Mouse (Mus musculus) naive thymus-derived CD4-positive, alpha-beta T cell, adult 2 months (primary cell): ENCODE measurements around the gene Dhrs1.

Experiments
- DNase-seq: peaks from one replicate; pipeline ENCODE4 v3.0.0-alpha.2; 2011; ENCODE audit warnings: low read depth

Gene Dhrs1

DNA sequence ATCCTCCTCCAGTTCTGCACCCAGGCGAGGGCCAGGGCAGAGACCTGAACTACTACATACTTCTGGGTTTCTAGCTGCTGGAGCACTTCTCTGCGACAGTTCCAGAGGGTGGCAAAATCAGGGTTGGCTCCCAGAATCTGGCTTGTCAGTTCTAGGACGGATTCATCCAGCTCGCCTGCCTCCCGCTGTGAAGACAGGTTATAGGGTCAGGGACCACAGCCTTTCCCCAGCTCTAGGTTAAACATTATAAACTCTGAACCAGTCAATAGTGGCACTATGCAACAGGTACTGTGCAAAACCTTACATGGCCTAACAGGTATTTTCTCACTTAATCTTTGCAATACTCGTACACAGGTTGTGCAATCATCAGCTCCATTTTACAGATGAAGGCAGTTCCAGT, 24.4 kb downstream of the Dhrs1 start:
- no peak for DNase-seq

DNA sequence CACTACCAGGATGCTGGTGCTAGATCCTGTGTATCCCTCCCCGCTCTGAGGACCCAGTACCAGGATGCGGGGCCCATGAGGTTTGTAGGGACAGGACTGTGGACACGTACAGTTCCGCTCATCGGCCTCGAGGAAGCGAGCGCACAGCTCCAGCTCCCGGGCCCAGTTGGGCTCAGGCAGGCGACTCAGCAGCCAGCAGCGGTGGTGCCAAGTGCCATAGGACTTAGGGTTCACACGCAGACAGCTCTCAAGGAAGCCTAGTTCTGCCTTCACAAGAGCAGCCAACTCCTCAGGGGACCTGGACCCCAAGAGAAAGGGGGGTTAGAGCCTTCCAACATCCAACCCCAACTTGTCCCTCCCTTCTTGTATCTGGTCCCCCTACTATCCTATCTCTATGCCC, 24.8 kb downstream of the Dhrs1 start:
- DNase-seq = no peak

DNA sequence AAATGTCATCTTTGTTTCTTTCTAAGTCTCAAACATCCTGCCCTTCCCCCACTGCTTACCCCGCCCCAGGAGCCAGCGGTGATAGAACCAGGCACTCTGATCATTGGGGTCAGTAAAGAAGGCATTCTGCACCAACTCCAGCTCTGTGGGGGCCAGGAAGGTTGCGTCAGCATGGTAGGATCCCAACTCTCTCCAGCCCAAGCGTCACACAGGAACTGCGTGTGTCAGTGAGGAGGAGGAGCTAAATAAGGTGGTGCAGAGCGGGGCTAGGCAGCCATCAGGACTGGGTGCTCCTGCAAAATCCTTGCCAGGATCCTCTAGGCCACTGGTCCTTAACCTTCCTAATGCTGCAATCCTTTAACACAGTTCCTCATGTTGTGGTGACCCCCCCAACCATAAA, 25.8 kb downstream of the Dhrs1 start:
- no peak for DNase-seq

DNA sequence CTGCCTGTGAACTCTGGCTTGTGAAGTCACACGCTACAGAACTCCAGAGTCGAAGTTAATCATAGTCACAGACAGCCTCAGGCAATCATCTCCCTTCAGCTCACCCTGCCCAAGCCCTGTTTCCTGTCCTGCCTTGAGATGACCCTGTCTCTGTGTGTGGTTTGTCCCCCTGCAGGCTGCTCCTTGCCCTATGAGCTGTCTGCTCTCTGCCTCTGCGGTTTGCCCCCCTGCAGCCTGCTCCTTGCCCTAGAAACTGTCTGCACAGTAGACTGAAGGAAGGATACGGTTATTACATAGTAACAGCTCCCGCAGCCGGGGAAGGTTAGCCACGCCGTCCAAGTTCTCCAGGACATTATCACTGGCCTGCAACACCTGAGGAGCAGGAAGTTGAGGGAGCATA, 28.6 kb downstream of the Dhrs1 start:
- DNase-seq = no peak

DNA sequence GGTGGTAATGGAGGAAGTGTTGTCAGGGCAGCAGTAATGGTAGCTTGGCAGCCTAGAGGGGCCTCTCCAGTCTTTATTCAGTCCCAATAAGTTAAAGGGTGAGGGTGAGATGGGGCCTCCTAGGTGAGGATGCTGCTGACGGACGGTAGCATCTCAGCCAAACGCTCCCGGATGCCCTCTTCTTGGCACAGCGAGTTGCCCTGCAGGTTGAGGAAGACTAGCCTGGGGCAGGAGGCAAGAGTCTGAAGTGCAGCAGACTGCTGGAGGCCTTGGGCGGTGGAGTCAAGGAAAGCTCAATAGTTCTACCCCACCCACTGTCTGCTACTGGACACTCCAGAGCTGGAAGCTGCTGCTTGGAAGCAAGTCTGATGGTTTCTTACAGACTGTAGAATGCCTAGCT, 29.2 kb downstream of the Dhrs1 start:
- DNase-seq = no peak

DNA sequence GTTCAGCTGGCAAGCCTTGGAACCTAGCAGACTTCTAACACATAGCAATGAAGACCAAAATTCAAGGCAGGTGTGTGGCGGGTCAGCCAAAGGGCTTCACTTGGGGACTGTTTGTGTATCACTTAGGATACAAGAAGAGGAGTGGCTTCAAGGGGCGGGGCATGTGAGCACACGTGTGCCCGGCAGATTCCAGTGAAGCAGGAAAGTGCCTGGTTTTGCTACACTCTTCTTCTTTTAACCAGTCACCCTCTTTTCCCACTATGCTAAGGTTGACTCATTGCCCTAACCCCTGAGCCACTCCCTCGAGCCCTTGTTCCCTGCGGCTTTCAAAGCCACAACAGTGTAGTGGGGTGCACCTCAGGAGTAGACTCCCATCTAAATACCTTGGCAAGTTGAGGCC, 30.6 kb downstream of the Dhrs1 start:
- no peak for DNase-seq

DNA sequence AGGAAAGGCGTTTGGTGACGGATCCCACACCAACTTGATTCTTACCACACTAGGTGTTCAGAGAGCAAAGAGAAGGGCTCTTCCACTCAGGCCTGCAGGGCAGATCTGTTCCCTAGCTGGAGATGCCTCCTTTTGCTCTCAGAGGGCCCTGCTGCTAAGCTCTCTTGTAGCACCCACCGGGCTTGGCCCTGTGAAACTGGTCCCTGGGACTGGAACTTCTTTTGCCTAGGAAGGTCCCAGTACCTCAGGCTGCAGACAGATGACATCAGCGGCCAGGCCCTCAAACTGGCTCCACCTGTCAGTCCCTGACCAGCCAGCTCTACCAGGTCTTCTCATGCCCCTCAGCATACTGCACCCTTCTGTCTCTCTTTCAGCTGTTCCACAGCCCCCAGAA, 31.8 kb downstream of the Dhrs1 start, which contains the start of gene Tgm1:
Tgm1 (minus strand) TSS at position 198 of the 394 bp plus-strand sequence.
- no peak for DNase-seq

DNA sequence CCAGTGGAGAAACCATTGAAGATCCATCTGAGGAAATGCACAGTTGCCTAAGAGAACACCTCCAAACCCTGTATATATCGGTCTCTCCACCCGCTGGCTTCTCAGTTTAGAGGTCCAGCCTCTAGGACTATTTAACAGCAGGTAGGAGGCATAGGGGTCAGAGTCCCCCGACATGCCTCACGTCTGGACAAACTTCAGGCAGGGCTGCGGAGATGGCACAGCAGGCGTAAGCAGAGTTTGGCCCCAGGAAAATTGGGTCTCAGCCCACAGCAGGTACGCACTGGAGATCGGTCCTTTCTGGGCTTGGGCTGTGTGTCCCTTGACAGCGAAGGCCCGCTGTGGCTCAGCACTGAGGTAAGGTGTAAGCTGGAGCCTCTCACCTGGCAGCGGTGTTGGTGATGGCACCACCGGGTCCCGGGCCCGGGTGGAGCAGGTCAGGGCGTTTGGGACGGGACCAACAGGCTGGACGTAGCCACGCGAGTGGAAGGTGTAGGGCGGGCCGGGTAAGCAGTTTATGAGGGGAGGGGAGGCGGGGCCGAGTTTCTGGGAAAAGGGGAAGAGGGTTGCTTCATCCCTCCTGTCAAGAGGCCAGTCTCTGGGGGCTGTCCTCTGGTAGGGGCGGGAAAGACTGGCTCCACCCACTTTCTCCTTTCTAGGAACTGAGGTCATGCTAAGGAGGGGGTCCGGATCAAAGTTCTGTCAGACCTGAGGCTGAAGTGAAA, 32.3 kb downstream of the Dhrs1 start:
- no peak for DNase-seq

DNA sequence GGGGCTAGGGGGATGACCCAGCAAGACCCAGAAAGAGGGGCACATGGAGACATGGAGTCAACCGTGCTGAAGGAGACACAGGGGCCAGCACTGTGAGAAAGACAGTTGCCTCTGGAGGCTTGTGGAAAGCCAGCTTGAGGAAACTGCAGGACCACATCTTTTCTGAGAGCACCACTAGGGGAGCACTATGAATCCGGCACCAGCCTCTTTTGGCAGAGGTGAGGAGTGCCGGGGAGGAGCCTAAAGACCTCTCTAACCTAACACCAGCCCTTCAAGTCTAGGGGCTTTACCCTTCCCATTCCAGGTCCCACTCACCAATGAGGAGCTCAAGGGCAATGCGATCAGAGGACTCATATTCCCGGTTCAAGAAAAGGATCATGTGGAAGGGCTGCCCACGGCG, 33.7 kb downstream of the Dhrs1 start:
- DNase-seq = no peak

DNA sequence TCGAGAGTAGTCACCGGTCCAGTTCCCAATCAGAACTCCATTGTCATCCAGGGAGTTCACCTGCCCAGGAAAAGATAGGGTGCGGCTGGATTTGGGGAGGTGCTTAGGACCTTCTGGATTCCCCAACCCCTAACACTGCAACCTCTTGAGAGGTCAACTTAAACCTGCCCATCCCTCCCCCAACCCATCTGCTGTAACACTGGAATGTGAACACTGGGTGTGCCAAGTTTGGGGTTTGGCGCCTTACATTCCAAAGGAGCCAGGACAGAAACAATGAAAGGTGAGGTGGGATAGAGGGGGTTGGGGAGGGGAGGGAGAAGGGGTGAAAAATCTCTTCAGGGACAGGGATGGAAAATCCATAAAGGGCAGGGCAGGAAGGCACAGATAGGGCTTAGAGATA, 36.0 kb downstream of the Dhrs1 start:
- no peak for DNase-seq

DNA sequence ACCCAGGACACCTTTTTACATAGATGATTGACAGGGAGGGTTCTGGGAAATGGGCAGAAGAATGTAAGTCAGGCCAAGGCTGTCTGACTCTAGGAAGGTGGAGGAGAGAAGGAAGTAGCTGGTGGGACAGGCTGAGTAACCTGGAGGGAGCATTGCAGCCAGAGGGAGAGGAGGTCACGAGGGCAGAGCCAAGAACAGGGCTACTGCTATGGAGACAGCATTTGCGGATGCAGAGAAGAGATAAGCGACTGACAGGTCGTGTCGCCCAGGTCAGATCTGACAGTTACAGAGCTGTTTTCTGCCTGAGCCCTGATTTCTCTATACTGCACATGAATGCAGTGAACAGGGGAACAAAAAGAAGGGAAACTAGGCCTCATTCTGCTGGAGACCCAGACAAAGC, 38.1 kb downstream of the Dhrs1 start:
- no peak for DNase-seq

DNA sequence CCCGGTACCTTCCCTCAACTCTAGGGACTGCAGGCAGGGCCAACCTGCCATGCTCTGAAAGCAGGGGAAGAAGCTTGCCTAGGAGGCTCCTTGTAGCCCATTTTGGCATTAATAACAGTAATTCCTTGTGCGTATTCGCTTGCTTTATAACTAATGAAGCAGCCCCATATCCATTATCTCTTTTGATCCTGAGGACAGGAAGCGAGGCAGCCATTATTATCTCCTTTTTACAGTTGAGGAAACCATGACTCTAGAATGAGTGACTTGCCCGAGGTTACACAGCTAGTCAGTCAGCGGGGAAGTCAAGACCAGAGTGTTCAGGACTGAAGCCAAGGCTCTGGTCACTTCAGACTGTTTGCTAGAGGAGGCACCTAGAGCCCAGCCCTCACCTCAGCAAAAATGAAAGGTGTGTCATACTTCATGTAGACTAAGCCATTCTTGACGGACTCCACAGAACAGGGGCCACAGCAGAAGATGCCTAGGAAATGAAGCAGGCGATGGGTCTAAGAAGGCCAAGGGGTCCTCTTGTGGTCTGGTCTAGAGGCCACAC, 39.4 kb downstream of the Dhrs1 start:
- DNase-seq = no peak

DNA sequence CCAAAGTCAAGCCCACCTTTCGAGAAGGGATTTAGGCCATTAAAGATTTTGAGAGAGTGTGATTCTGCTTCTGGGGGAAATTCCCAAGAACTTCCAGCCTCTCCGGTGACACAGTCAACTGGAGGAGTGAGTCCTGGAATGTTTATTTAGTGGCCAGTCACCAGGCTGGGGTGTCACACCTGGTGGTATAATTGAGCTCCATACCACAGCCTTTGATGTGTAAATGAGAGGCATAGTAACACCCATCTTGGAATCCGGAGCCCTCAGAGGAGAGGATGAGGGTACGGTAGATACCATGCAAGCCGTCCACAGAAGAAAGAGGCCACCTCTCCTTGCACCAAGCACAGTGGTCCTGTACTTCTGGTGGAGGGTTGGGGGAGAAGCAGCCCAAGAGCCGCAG, 42.7 kb downstream of the Dhrs1 start:
- no peak for DNase-seq

DNA sequence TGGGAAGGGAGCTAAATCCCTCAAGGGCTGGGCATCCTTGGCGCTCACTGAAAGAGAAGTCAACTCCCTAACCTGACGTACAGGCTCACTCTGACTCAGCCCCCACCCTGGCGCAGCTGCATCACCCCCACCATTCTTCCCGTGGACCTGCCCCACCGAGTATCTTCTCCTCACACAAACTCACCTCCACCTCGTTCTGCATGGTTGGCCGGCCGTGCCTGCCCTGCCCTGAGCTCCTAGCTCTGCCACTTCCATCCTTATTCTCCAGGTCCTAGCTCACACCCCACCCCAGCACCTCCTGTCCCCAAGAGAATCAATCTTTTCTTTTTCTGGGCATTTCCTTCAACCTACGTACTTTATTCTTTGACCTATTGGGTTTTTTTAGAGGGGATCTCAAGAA, 44.4 kb downstream of the Dhrs1 start:
- no peak for DNase-seq

DNA sequence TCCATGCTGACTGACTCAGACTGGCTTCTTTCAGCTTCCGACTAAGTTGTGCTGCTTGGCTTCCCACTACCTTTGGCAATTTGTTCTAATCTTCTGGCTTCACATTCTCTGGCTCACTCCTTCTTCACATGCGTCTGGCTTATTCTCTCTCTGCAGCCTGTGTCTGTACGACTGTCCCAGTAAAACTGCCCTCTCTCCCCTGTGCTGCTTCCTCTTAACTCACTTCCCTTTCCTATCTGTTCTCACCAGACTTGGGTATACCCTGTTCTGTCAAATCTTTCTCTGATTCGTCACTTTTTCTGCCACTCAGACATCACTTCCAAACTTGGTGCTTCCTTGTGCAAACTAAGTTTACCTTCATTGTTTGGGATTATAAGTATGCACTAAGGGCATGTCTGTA, 48.3 kb downstream of the Dhrs1 start:
- no peak for DNase-seq

DNA sequence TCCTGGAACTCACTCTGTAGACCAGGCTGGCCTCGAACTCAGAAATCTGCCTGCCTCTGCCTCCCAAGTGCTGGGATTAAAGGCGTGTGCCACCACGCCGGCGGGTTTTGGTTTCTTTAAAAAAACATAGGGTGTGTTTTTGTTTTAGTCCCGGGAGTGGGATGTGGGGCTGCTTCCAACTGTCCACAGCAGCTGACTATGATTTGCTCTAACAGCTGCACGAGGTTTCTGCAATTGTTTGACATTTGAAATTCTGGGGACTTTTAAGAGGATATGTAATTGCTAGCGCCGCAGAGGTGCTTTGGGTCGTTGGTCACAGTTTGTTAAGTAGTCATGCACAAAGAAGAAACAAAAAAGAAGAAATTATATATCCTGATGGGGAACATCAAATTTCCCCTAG, 56.1 kb downstream of the Dhrs1 start:
- no peak for DNase-seq
